Comparison of ENCODE assay signal across 12 mouse cellular contexts in the genomic region with DNA sequence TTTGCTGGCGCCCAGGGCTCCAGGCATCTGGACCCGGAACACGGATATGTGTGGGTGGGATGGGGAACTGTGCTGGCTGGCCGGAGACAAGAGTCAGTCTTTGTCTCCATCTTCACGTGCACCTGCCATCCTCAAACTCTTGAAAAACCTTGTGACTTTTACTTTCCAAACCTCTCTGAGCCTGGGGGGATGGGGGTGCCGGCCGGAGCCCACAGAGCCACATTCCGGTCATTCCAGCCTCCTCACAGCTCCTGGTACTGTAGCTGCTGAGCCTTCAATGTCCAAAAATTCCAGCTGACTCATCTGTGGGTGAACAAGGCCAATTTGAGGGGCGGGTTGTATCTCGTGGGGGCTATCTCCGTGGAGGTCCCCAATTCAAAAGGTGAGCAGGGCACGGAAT. TPM values are rescaled to one million over a fixed set of nuclear protein-coding genes. Genes with fewer than 3 reads are reported as not detected.
DNase-seq lines count a peak whose midpoint lies in the region; ATAC-seq and TF ChIP-seq lines count a peak whose summit lies in the region.
"Had no signal": no experiment of that assay in that cellular context is flagged by ENCODE, and none has a peak within 500 bp of the region (broad histone marks: within the 10 kb centered on the region; RNA-seq: fewer than 3 reads in every experiment).

No protein-coding gene starts in this region.

- no peak for TF ChIP-seq CTCF in ES-Bruce4 (IDR thresholded peaks at IDR 0.05; ENCODE audit: low read depth, low read length)

- no peak for ATAC-seq in forebrain, embryonic 14.5 days
- ATAC-seq in monocyte, adult 5-6 weeks (replicated peaks; ENCODE audit: insufficient number of reproducible peaks, low FRiP score, low TSS enrichment, poor library complexity, severe bottlenecking) = no peak

- H3K36me3 ChIP-seq in ES-Bruce4 (ENCODE audit: control insufficient read depth, insufficient read depth, low read length, poor library complexity, severe bottlenecking) = no peaks in the 10 kb centered on the region
- no peaks in the 10 kb centered on the region for H3K36me3 ChIP-seq in heart, embryonic 10.5 days
- H3K36me3 ChIP-seq in forebrain, embryonic 14.5 days (ENCODE audit: control insufficient read depth, insufficient read depth, low read length) = no peaks in the 10 kb centered on the region
- H3K36me3 ChIP-seq: G1E had no signal

- H3K4me1 ChIP-seq in ES-Bruce4 (ENCODE audit: control insufficient read depth, insufficient read depth, low read length) = peaks cover 13% of the 10 kb centered on the region
- H3K4me1 ChIP-seq in heart, embryonic 10.5 days = peaks cover 64% of the 10 kb centered on the region
- no peaks in the 10 kb centered on the region for H3K4me1 ChIP-seq in forebrain, embryonic 14.5 days (ENCODE audit: control insufficient read depth, insufficient read depth, low read length)

- peak; percentile 94 for DNase-seq in heart, adult 11 months
- DNase-seq in heart, adult 8-10 months (ENCODE audit: low spot score) = no peak
- DNase-seq in heart, embryonic 10.5 days (ENCODE audit: low spot score) = no peak
- DNase-seq in kidney, postnatal 14 days = peak; percentile 67
- DNase-seq in c-Kit-positive CD71-positive TER-119-positive erythroid progenitor cells, embryonic 14.5 days (ENCODE audit: low spot score) = no peak
- DNase-seq in forebrain, embryonic 14.5 days (ENCODE audit: low spot score) = no peak
- DNase-seq: thymus, postnatal 36 days had no signal

- H3K9me3 ChIP-seq in ES-Bruce4 (replicated peaks; ENCODE audit: control insufficient read depth, insufficient read depth, low read length, poor library complexity, severe bottlenecking) = no peaks in the 10 kb centered on the region
- no peaks in the 10 kb centered on the region for H3K9me3 ChIP-seq in heart, embryonic 10.5 days
- H3K9me3 ChIP-seq in forebrain, embryonic 14.5 days (replicated peaks; ENCODE audit: control insufficient read depth, low read length) = no peaks in the 10 kb centered on the region
- H3K9me3 ChIP-seq: G1E had no signal

- no peaks in the 10 kb centered on the region for H3K27me3 ChIP-seq in ES-Bruce4 (ENCODE audit: control insufficient read depth, insufficient read depth, low read length, poor library complexity, severe bottlenecking)
- H3K27me3 ChIP-seq in heart, embryonic 10.5 days (ENCODE audit: insufficient read depth, poor library complexity, severe bottlenecking) = peaks cover 18% of the 10 kb centered on the region
- no peaks in the 10 kb centered on the region for H3K27me3 ChIP-seq in forebrain, embryonic 14.5 days (replicated peaks; ENCODE audit: control insufficient read depth, insufficient read depth, low read length)

- H3K4me3 ChIP-seq in ES-Bruce4 (ENCODE audit: low read depth, low read length) = no peak overlapping the region; the same call in 1 of the 2 replicates
- no peak overlapping the region for H3K4me3 ChIP-seq in heart, embryonic 10.5 days
- no peak overlapping the region for H3K4me3 ChIP-seq in forebrain, embryonic 14.5 days (ENCODE audit: low read depth, low read length)

- 22% methylated on average over 12 of the region's 12 CpGs for WGBS in heart, embryonic 10.5 days
- 63% methylated on average over 12 of the region's 12 CpGs for WGBS in forebrain, embryonic 14.5 days

- H3K9ac ChIP-seq in ES-Bruce4 (ENCODE audit: low read depth, poor library complexity, severe bottlenecking) = no peak overlapping the region
- no peak overlapping the region for H3K9ac ChIP-seq in forebrain, embryonic 14.5 days (ENCODE audit: low read length)

- peak; percentile 76 for TF ChIP-seq EP300 in ES-Bruce4 (IDR thresholded peaks at IDR 0.05; ENCODE audit: insufficient read depth, low read depth, low read length)

- H3K4me2 ChIP-seq in forebrain, embryonic 14.5 days (ENCODE audit: low read length) = no peak overlapping the region

- no peak for TF ChIP-seq POLR2A in ES-Bruce4 (IDR thresholded peaks at IDR 0.05; ENCODE audit: insufficient read depth, low read length)

- H3K27ac ChIP-seq in ES-Bruce4 (ENCODE audit: insufficient read depth, low read length) = peak overlapping the region; percentile 37; the same call in 1 of the 2 replicates
- peak overlapping the region; percentile 84 for H3K27ac ChIP-seq in heart, embryonic 10.5 days
- no peak overlapping the region for H3K27ac ChIP-seq in forebrain, embryonic 14.5 days (ENCODE audit: low read depth, low read length)
- H3K27ac ChIP-seq: macrophage had no signal

RNA-seq across cellular contexts. Expression of a gene that starts 41.8 kb away (rescaled TPM):
- total RNA-seq in heart, adult 8-10 months (2022) = 1 to 10 TPM in 1 of 4 experiments, under 1 TPM in 3; 0.19 to 1.3 (median 0.38) TPM
- polyA plus RNA-seq in ES-Bruce4 (2011; ENCODE audit: insufficient read depth, insufficient read length, low read depth, missing spikeins) = 12.1 and 13.3 TPM in 2 replicates
- polyA plus RNA-seq in heart, embryonic 10.5 days (2016; fragmentation: Nextera tagmentation; extraction: Ambion mirVana) = 0.11 and 0.21 TPM in 2 replicates
- not detected in 2 replicates for polyA plus RNA-seq in forebrain, embryonic 14.5 days (2014; fragmentation: Nextera tagmentation; extraction: Ambion mirVana)
- total RNA-seq in monocyte, adult 5-6 weeks (2017) = 0.29 to 1.1 TPM (median 0.32 TPM) in 3 replicates
- polyA plus RNA-seq: neural tube, embryonic 11.5 days had no signal

Comparison
In these comparisons a context has a peak if more than half of its experiments do, and no peak if none do; other contexts are left out.
1. DNase-seq: peak in heart, adult 11 months (single experiment) and kidney, postnatal 14 days (single experiment); none in heart, adult 8-10 months (single experiment), heart, embryonic 10.5 days (single experiment), c-Kit-positive CD71-positive TER-119-positive erythroid progenitor cells, embryonic 14.5 days (single experiment) and forebrain, embryonic 14.5 days (single experiment).
2. RNA of a gene that starts 41.8 kb away (polyA plus RNA-seq): 12.1 to 13.3 TPM in ES-Bruce4; 0.11 to 0.21 TPM in heart, embryonic 10.5 days and not detected in forebrain, embryonic 14.5 days; every median in the first group is over 10 times any median in the second.